Mouse (Mus musculus) ZHBTc4 (cell line): ENCODE data around the gene Ggta1.
"Not testable (repeated sequence)": the region's sequence is repeated elsewhere in the genome, so short reads cannot be mapped to it uniquely, and the experiment has no call there.

Experiments used
- DNase-seq: peaks from one replicate; pipeline ENCODE4 v3.0.0-alpha.2; 2011; ENCODE audit warnings: low read depth, low spot score

Ggta1 gene

GRCm38 (mm10) chr2:35461131-35461947, 1.7 kb downstream of the Ggta1 start:
- DNase-seq, result peak; percentile 95

- peak; percentile 32 for DNase-seq
These were observed 2.6 kb downstream of the Ggta1 start for GRCm38 (mm10) chr2:35460378-35460880.

DNA sequence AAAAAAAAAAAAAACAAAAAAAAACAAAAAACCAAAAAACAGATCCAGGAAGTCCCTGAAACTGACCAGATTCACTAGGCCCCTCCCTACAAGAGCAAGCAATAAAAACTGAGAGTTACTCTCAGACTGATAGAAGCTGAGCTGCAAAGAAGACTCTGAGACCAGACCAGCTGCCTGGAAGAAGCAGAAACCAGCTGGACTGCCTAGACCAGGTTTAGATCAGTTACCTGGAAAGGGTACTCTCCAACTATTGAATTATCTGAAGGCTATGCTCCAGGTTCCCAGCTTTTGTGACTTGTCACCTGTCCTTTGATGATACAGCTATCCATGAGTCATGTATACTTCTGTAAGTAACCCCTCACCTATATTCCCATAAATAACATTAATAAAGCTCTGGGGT, 3.7 kb downstream of the Ggta1 start:
- DNase-seq, result no peak

GRCm38 (mm10) chr2:35458421-35458820, 4.6 kb downstream of the Ggta1 start:
- peak; percentile 61 for DNase-seq

DNA sequence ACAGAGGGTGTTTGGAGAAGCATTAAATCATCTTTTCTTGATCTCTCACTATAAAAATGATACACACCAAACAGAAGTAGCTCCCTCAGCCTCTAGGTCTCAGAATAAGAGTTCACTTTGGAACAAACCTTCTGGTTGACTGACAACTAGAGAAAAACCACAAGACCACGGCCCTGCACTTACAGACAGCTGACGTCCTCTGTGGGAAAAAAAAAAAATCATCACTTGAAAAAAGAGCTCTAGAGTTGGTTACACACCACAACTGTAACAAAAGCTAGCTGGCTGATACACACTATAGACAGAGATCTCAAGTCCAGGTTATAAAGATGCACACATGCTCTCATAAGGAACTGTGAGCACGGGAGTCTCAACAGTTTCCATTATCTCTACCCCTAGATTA, 9.3 kb downstream of the Ggta1 start:
- DNase-seq, result no peak

DNA sequence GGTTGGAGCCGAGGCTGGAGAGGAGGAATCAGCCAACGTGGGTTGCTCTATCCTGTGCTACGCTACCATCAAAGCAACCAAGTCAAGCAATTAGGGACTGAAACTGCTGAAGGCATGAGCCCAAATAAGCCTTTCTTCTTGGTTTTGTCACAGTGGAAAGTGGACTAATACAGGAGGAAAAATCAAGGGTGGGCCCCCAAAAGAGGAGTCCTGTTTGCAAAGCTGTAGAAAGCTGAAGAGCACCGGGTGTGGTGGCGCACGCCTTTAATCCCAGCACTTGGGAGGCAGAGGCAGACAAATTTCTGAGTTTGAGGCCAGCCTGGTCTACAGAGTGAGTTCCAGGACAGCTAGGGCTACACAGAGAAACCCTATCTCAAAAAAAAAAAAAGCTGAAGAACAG, 10.3 kb downstream of the Ggta1 start:
- not testable (repeated sequence) for DNase-seq

- no peak for DNase-seq
These were observed 11.5 kb downstream of the Ggta1 start for GRCm38 (mm10) chr2:35451484-35452050.

- DNase-seq, result peak; percentile 26
These were observed 12.2 kb downstream of the Ggta1 start for GRCm38 (mm10) chr2:35450856-35451255.

DNA sequence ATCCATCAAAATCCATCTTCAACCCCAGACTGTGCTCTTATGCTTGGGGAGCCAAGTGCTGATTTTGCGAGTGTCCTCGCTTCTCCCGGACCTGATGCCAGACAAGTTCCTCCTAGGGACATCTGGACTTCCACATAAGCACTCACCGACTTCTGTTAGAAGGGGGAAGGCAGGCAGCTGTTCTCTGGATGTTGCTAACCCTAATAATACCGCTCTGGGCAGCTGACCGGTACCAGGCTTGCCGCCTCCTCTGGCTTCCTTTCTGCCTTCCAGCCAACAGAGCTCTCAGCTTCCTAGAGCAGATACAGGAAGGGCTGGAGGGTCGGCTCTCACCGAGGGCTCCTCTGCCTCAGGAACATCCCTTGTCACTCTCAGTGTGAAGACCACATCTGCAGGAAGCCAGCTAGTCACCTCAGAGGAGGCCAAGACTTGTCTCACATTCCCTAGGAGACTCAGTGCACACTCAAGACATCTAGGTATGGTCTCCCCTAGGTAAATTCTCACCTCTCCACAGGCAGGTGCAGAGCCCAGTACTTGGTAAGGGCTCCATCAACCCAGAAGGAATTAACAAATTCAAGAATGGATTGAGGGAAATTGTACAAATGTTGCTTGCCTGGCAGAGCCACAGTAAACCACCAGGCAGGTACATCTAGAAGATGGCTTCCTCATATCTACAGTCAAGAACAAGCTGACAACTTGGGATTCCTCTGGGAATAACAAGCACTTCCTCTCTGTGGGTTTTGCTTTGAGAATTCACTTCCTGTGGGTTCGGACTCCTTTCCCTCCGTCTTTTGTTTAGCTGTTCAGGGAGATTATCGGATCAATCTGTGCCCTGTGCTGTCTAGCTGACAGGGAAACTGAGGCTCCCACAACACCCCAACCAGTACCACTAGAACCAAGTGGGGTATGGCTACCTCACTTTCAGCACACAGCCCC, 13.1 kb downstream of the Ggta1 start:
- DNase-seq, result no peak

GRCm38 (mm10) chr2:35448914-35449670, 13.9 kb downstream of the Ggta1 start:
- no peak for DNase-seq

DNA sequence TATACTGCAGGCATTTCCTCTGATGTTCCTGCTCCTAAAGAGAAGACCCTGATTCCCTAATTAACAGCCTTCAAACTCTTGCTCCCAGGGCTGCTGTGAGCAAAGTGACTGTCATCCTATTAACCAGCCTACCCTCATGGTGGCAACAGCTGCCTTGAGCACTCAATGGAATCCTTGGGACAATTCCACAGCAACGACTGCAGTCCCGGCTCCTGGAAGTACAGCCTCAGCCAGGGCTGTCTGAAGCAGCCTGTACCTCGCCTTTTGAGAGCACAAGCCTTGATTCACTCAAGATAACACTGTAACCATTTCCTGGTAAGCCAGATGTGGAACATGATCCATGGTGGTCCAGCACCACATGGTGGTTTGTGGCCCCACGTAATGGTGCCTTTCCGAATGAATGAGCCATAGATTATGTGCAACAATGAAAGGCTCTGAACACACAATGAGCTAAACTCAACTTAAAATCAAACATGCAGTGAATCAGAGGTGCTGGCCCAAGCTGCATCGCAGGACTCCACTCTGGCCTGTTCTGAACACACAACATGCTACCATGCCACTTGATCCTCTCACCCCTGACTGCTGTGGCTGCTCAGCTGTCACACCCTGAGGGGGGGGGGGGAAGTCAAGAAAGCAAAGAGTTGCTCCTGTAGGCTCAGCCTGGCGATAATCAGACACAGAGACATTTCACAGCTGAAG, 14.7 kb downstream of the Ggta1 start:
- no peak for DNase-seq

- DNase-seq, result no peak
These were observed 15.6 kb downstream of the Ggta1 start for GRCm38 (mm10) chr2:35447453-35447852.

DNA sequence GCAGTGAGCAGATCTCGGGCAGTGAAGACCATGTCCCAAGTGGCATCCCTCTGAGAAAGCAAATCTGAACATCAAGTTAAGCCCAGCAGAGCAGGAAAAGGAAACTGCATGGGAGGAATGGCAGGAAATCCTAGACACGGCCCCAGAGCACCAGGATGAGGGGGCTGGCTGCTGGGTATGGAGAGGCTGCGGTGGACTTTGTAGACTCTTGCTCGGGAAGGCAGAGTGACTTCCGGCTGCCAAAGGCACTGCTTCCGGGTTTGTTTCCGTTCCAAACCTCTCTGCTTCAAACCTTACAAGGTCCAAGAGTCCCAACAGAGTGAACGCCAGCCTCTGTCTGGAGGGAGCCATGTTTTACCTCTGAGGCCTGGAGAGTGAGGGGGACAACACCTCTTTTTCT, 16.2 kb downstream of the Ggta1 start:
- peak; percentile 13 for DNase-seq

GRCm38 (mm10) chr2:35446300-35446699, 16.7 kb downstream of the Ggta1 start:
- DNase-seq, result peak; percentile 85

GRCm38 (mm10) chr2:35445610-35446009, 17.4 kb downstream of the Ggta1 start:
- DNase-seq, result peak; percentile 40

DNA sequence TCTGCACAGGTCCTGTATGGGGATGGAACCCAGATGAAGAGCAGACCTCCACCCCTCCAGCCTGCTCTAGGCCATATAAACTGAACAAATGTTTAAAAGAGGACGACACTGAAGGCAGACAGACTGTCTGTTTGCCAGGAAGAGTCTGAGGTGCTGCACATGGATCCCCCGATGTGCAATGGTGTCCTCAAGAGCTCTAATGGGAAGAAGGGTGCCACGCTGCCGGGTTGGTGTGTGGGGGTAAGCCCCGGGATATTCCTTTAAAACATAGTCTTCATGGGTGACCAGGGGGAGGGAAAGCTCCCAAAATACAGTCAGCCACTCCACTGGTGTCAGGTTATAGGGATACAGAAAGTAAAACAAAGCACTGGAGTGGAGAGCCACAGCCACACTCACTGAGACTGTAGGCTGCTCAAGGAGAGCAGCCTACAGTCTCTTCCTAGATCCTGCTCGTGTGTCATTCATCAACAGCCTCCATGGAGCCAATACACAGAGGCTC, 18.2 kb downstream of the Ggta1 start:
- DNase-seq, result peak; percentile 22

DNA sequence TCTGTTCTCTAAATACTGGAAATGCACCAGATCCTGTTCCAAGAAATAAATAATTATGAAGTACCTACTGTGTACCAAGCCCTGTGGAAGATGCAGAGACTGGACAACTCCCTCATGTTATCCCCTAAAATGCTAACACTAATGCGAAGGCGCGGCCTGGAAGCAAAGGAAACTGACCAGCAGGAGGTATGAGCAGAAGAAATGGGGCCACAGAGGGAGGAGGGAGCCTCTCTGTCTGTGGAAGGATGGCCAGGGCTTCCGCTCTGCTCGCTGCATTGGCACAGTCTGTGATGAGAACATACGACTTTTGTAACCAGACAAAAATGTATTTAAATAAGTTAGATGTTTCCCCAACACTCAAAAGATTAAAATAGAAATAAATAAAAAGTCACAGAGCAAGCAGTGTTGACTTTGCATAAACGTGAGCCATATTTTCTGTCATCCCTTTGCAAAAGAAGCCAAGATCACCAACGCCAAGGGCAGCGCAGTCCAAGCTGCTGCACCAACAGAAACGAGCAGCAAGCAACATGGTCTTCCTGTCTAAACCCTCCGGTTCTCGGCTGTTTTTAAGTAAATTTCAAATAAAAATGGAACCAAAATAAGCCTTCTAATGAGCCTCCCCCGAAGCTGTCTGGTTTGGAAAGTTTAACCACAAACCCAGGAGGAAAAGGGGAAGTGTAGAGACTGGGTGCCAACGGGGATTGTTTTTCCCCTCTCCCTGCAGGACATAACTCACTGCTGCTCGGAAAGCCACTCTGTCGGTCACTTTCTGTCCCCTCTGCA, 18.9 kb downstream of the Ggta1 start:
- DNase-seq, result no peak

- peak; percentile 34 for DNase-seq
These were observed 19.7 kb downstream of the Ggta1 start for GRCm38 (mm10) chr2:35443325-35443724.

DNA sequence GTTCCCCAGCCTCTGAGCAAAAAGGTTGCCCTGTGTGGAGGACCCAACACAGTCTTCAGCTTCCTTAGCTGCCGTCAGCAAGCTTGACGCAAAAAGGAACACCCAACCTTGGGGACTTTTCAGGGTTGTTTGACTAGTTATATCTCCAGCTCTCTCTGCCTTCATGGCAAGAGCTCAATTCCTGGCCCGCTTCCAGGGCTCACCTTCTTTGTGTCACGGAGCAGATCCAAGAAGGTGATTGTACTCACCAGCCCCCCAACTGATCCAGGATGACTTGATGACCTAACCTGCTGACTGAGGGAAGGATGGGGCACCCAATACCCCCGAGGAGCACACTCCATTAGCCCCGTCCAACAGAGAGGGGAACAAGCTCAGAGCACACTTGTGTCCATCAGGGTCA, 21.0 kb downstream of the Ggta1 start:
- no peak for DNase-seq

GRCm38 (mm10) chr2:35441419-35441818, 21.6 kb downstream of the Ggta1 start:
- no peak for DNase-seq
